Mouse (Mus musculus) ES-E14 (cell line): ENCODE results near the gene Itpr1. TPM values are rescaled to one million over a fixed set of nuclear protein-coding genes. Genes with fewer than 3 reads are reported as not detected.

ENCODE experiments used
- DNase-seq: peaks from one replicate; pipeline ENCODE4 v3.0.0-alpha.2; 2013; ENCODE audit warnings: low read depth, low spot score
- H3K27ac ChIP-seq: 2 replicates; pipeline ENCODE4 v1.5.1; 2012; ENCODE audit warnings: low read depth, mild to moderate bottlenecking, low read length, moderate library complexity, mixed read lengths; ENCODE audit not compliant: poor library complexity, insufficient read depth, severe bottlenecking
- H3K36me3 ChIP-seq: 2 replicates; pipeline ENCODE4 v1.6.1; 2012; ENCODE audit warnings: mild to moderate bottlenecking, low read length, moderate library complexity, mixed read lengths; ENCODE audit not compliant: control insufficient read depth, poor library complexity, insufficient read depth, severe bottlenecking
- H3K4me1 ChIP-seq, 2 experiments: fragments of 150-350 bp in 1 of 2; sonication (generic) in 1 of 2; 2 replicates each; pipeline ENCODE4 v1.6.1; 2012; ENCODE audit warnings: low read length in 2 of 2, mild to moderate bottlenecking in 1 of 2, mixed read lengths in 1 of 2; ENCODE audit not compliant: control insufficient read depth in 2 of 2, insufficient read depth in 2 of 2, poor library complexity in 1 of 2
- H3K4me3 ChIP-seq, 2 experiments: fragments of 150-350 bp in 1 of 2; sonication (generic) in 1 of 2; 2 replicates each; pipeline ENCODE4 v1.5.1; 2012; ENCODE audit warnings: low read length in 2 of 2, low read depth in 1 of 2, mild to moderate bottlenecking in 1 of 2, mixed read lengths in 1 of 2; ENCODE audit not compliant: insufficient read depth in 1 of 2, poor library complexity in 1 of 2, severe bottlenecking in 1 of 2
- H3K9ac ChIP-seq: 2 replicates; pipeline ENCODE4 v1.6.1; 2012; ENCODE audit warnings: low read depth, mild to moderate bottlenecking, low read length, mixed read lengths; ENCODE audit not compliant: poor library complexity, insufficient read depth, severe bottlenecking
- H3K9me3 ChIP-seq: fragments of 150-350 bp; sonication (generic); 2 replicates; pipeline ENCODE4 v1.6.1; 2012; ENCODE audit warnings: low read depth, mild to moderate bottlenecking, low read length; ENCODE audit not compliant: control insufficient read depth, insufficient read depth
- CHD2 ChIP-seq: IDR thresholded peaks from 2 replicates; pipeline ENCODE4 v1.6.1; 2014; ENCODE audit warnings: mild to moderate bottlenecking, low read depth, low read length, inconsistent platforms
- HCFC1 ChIP-seq: IDR thresholded peaks from 2 replicates; pipeline ENCODE4 v1.6.1; 2012; ENCODE audit warnings: low read length, inconsistent platforms, borderline replicate concordance; ENCODE audit not compliant: insufficient read depth
- MAFK ChIP-seq: IDR thresholded peaks from 2 replicates; pipeline ENCODE4 v1.6.1; 2014; ENCODE audit warnings: mild to moderate bottlenecking, low read depth, low read length, inconsistent platforms; ENCODE audit not compliant: insufficient read depth
- ZC3H11A ChIP-seq: IDR thresholded peaks from 2 replicates; pipeline ENCODE4 v1.6.1; 2012; ENCODE audit warnings: low read depth, mild to moderate bottlenecking, inconsistent platforms, low read length, borderline replicate concordance
- ZNF384 ChIP-seq: IDR thresholded peaks from 2 replicates; pipeline ENCODE4 v1.6.1; 2012; ENCODE audit warnings: low read depth, low read length, inconsistent platforms
- in situ Hi-C, 2 experiments: fragments of 600-800 bp; cut with MboI; formaldehyde crosslinking; loops; one replicate each; pipeline ENCODE4 v1.15.1; 2025; ENCODE audit warnings: low sequenced_read_pairs in 2 of 2, inconsistent platforms in 1 of 2; ENCODE audit not compliant: unreplicated experiment in 2 of 2
- total RNA-seq: library from RNA; depleted of rRNA; stranded (reverse); fragments of 300-350 nt; gene quantifications from 2 replicates; pipeline ENCODE4 v1.2.3, GENCODE M21; 2012

Itpr1 gene
- total RNA-seq, 1 experiment, result 52.8 TPM

DNA sequence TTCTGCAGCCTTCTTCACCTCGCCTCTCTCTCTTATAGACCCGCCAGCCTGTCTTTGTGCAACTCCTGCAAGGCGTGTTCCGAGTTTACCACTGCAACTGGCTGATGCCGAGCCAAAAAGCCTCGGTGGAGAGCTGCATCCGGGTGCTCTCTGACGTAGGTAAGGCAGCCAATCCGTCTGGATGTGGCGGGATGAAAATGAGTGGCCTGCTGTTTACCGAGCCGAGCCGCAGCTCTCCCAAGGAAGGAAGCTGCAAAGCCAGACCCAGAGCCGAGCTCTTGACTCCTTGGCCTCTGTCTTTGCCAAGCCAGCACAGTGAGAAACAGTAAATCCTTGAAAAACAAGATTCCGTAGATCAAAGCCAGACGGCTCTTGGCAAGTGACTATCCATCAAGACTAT is 197.9 kb downstream of the Itpr1 start:
- TF ChIP-seq ZNF384 (no peak), MAFK (no peak), CHD2 (no peak), ZC3H11A (no peak), HCFC1 (no peak)
- in situ Hi-C loops, result loop anchor here in 1 of 2 experiments (25.0 kb wide), 1 partner anchor 323 kb away; no protein-coding TSS in a partner anchor
- H3K4me1 ChIP-seq, result no peaks in the 10 kb centered on the region
- H3K4me3 ChIP-seq, result peak overlapping the region in 1 of 2 experiments; percentile 16; a peak in 1 of 4 replicates
- no peak overlapping the region for H3K27ac ChIP-seq
- H3K36me3 ChIP-seq, result peaks cover 6% of the 10 kb centered on the region
- no peaks in the 10 kb centered on the region for H3K9me3 ChIP-seq
- peak; percentile 26 for DNase-seq
- H3K9ac ChIP-seq, result peak overlapping the region; percentile 47; the same call in 1 of the 2 replicates

DNA sequence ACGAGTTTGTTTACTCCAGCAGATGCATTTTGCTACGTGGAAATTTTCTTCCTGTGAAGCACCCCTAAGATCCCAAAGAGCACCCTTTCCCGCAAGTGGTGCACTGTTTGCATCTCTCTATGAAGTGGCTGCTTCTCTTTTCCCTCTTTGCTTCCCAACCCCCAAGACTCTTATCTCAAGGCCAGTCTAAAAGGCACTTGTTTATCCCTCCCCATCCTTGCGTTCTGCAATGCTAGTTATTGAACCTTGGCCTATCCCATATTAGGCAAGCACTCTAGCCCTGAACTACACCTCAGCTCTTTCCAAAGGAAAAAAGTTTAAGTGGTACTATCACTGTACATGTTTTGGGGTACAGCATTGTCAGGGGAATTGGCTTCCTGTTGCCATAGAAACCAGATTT is 198.3 kb downstream of the Itpr1 start:
- Histone ChIP-seq H3K27ac (no peak overlapping the region), H3K36me3 (peaks cover 4% of the 10 kb centered on the region), H3K4me3 (no peak overlapping the region), H3K9me3 (no peaks in the 10 kb centered on the region), H3K4me1 (no peaks in the 10 kb centered on the region), H3K9ac (no peak overlapping the region)
- no peak for DNase-seq
- TF ChIP-seq HCFC1 (no peak), MAFK (no peak), CHD2 (no peak), ZNF384 (no peak), ZC3H11A (no peak)
- in situ Hi-C loops, result loop anchor here in 1 of 2 experiments (25.0 kb wide), 1 partner anchor 324 kb away; no protein-coding TSS in a partner anchor

DNA sequence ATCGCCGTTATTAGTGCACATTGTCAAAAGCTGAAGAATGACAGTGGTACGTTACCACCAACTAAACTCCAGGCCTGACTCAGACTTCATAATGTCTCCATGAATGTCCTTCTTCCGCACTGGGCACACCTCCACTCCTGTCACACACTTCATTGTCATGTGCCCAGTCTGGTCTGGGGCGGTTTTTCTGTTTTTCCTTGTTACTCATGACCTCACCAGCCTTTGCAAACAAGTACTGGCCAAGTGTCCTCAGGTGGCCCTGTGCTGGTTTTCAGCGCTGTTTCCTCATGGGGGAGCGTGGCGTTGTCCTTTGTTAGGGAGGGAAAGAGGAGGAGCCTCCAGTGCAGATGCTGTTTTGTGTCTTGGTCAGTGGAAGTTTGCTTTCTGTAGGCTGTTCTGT is 200.1 kb downstream of the Itpr1 start:
- no peak overlapping the region for H3K9ac ChIP-seq
- no peaks in the 10 kb centered on the region for H3K9me3 ChIP-seq
- H3K27ac ChIP-seq, result no peak overlapping the region
- DNase-seq, result no peak
- no peak for TF ChIP-seq CHD2
- TF ChIP-seq ZC3H11A, result no peak
- TF ChIP-seq ZNF384, result no peak
- TF ChIP-seq MAFK, result no peak
- no peak for TF ChIP-seq HCFC1
- in situ Hi-C loops, result loop anchor here in 1 of 2 experiments (25.0 kb wide), 1 partner anchor 326 kb away; no protein-coding TSS in a partner anchor
- H3K36me3 ChIP-seq, result peaks cover 7% of the 10 kb centered on the region
- no peaks in the 10 kb centered on the region for H3K4me1 ChIP-seq
- no peak overlapping the region for H3K4me3 ChIP-seq

DNA sequence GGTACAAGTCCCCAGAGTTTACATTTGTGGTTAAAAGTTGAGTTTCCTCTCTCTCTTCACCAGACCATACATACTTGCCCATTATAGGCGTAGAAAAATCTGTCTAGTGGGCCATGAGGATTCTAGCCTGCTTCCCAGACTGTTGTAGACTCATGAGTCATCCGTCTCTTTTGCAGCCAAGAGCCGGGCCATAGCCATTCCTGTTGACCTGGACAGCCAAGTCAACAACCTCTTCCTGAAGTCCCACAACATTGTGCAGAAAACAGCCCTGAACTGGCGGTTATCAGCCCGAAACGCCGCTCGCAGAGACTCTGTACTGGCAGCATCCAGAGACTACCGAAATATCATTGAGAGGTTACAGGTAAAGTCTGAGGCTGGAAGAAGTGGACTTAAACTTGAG is 200.7 kb downstream of the Itpr1 start:
- DNase-seq, result no peak
- in situ Hi-C loops, result loop anchor here in 1 of 2 experiments (25.0 kb wide), 1 partner anchor 326 kb away; no protein-coding TSS in a partner anchor

More for the DNA sequence above, 200.7 kb downstream of the Itpr1 start:
- Histone ChIP-seq H3K9me3 (no peaks in the 10 kb centered on the region), H3K4me1 (no peaks in the 10 kb centered on the region), H3K9ac (no peak overlapping the region), H3K36me3 (peaks cover 7% of the 10 kb centered on the region), H3K4me3 (no peak overlapping the region), H3K27ac (no peak overlapping the region)
- no peak for TF ChIP-seq ZC3H11A
- TF ChIP-seq ZNF384, result no peak
- no peak for TF ChIP-seq MAFK
- TF ChIP-seq CHD2, result no peak
- no peak for TF ChIP-seq HCFC1
